Mouse (Mus musculus) stomach, postnatal 0 days (tissue): Measurements from ENCODE around the gene Nts.

Source experiments
- CTCF ChIP-seq: IDR thresholded peaks from 2 replicates; pipeline ENCODE4 v1.5.1; 2016; ENCODE audit warnings: antibody characterized with exemption, low read depth, mild to moderate bottlenecking, moderate library complexity
- EP300 ChIP-seq: optimal IDR thresholded peaks from 2 replicates; pipeline ENCODE3; 2016; ENCODE audit warnings: antibody characterized with exemption

- TF ChIP-seq CTCF = no peak
- TF ChIP-seq EP300 = no peak
Observed at GRCm38 (mm10) chr10:102469412-102469811, 20.9 kb downstream of the Nts start.
